Mouse (Mus musculus) E14TG2a.4 (cell line): ENCODE results near the gene Pgrmc2.

Experiments
- CTCF ChIP-seq: conservative IDR thresholded peaks from 2 replicates; pipeline ENCODE4 v1.5.1; 2014; ENCODE audit warnings: low read length
- POU5F1 ChIP-seq: IDR thresholded peaks from 2 replicates; pipeline ENCODE4 v1.6.1; 2014; ENCODE audit warnings: low read length, borderline replicate concordance

- TF ChIP-seq CTCF (no peak), POU5F1 (no peak)
These were observed 17.5 kb downstream of the Pgrmc2 start for GRCm38 (mm10) chr3:41065320-41065719.
